Mouse (Mus musculus): ENCODE measurements around the gene Unc45b. TPM values are rescaled to one million over a fixed set of nuclear protein-coding genes. Genes with fewer than 3 reads are reported as not detected.
"Not testable (repeated sequence)": the region's sequence is repeated elsewhere in the genome, so short reads cannot be mapped to it uniquely, and the experiment has no call there.

Unc45b gene
- polyA plus RNA-seq, 1 experiment from 2014 or later: 14.5 TPM

- H3K9me3 ChIP-seq (ENCODE audit: control insufficient read depth, low read length): no peaks in the 10 kb centered on the region
- 42% methylated on average over 3 of the region's 3 CpGs for WGBS
- no peak overlapping the region for H3K4me2 ChIP-seq (ENCODE audit: low read depth, low read length)
- H3K27me3 ChIP-seq (ENCODE audit: control insufficient read depth, insufficient read depth, low read depth, low read length): peaks cover 31% of the 10 kb centered on the region
- no peak overlapping the region for H3K27ac ChIP-seq (ENCODE audit: low read length)
- H3K9ac ChIP-seq (ENCODE audit: low read length): no peak overlapping the region
- H3K4me1 ChIP-seq (replicated peaks; ENCODE audit: control insufficient read depth, insufficient read depth, low read length): peaks cover 5% of the 10 kb centered on the region
- no peaks in the 10 kb centered on the region for H3K36me3 ChIP-seq (ENCODE audit: control insufficient read depth, insufficient read depth, low read length)
- no peak for ATAC-seq (ENCODE audit: low read depth)
- no peak overlapping the region for H3K4me3 ChIP-seq (ENCODE audit: low read length)
Measured at GRCm38 (mm10) chr11:82929633-82929950, 19.2 kb downstream of the Unc45b start.

- not testable (repeated sequence) for H3K4me1 ChIP-seq (replicated peaks; ENCODE audit: control insufficient read depth, insufficient read depth, low read length); H3K36me3 ChIP-seq (ENCODE audit: control insufficient read depth, insufficient read depth, low read length); H3K27ac ChIP-seq (ENCODE audit: low read length); ATAC-seq (ENCODE audit: low read depth); H3K9me3 ChIP-seq (ENCODE audit: control insufficient read depth, low read length)
- Histone ChIP-seq H3K4me3 (ENCODE audit: low read length) (peak overlapping the region; percentile 54), H3K4me2 (ENCODE audit: low read depth, low read length) (peak overlapping the region; percentile 92), H3K27me3 (ENCODE audit: control insufficient read depth, insufficient read depth, low read depth, low read length) (peaks cover 36% of the 10 kb centered on the region), H3K9ac (ENCODE audit: low read length) (peak overlapping the region; percentile 20; the same call in 1 of the 2 replicates)
- WGBS: 3% methylated on average over 74 of the region's 85 CpGs
Measured at GRCm38 (mm10) chr11:82930391-82930955, 20.1 kb downstream of the Unc45b start.

- not testable (repeated sequence) for H3K27ac ChIP-seq (ENCODE audit: low read length); H3K36me3 ChIP-seq (ENCODE audit: control insufficient read depth, insufficient read depth, low read length); H3K4me1 ChIP-seq (replicated peaks; ENCODE audit: control insufficient read depth, insufficient read depth, low read length); H3K9me3 ChIP-seq (ENCODE audit: control insufficient read depth, low read length); ATAC-seq (ENCODE audit: low read depth)
- peaks cover 41% of the 10 kb centered on the region for H3K27me3 ChIP-seq (ENCODE audit: control insufficient read depth, insufficient read depth, low read depth, low read length)
- peak overlapping the region; percentile 92 for H3K4me2 ChIP-seq (ENCODE audit: low read depth, low read length)
- under 1% methylated on average over 36 of the region's 63 CpGs for WGBS
- H3K9ac ChIP-seq (ENCODE audit: low read length): peak overlapping the region; percentile 57
- peak overlapping the region; percentile 54 for H3K4me3 ChIP-seq (ENCODE audit: low read length)
Measured at GRCm38 (mm10) chr11:82931161-82931560, 20.8 kb downstream of the Unc45b start.

- peak overlapping the region; percentile 57 for H3K9ac ChIP-seq (ENCODE audit: low read length)
- peak overlapping the region; percentile 54 for H3K4me3 ChIP-seq (ENCODE audit: low read length)
- 2% methylated on average over 62 of the region's 119 CpGs for WGBS
- H3K36me3 ChIP-seq (ENCODE audit: control insufficient read depth, insufficient read depth, low read length); ATAC-seq (ENCODE audit: low read depth); H3K9me3 ChIP-seq (ENCODE audit: control insufficient read depth, low read length); H3K4me1 ChIP-seq (replicated peaks; ENCODE audit: control insufficient read depth, insufficient read depth, low read length): not testable (repeated sequence)
- peaks cover 41% of the 10 kb centered on the region for H3K27me3 ChIP-seq (ENCODE audit: control insufficient read depth, insufficient read depth, low read depth, low read length)
- 0 out of 2 replicates have a peak overlapping the region, but pooled peaks have one; percentile 17 for H3K27ac ChIP-seq (ENCODE audit: low read length)
- H3K4me2 ChIP-seq (ENCODE audit: low read depth, low read length): peak overlapping the region; percentile 92
Measured at GRCm38 (mm10) chr11:82931671-82932450, 21.5 kb downstream of the Unc45b start.

GRCm38 (mm10) chr11:82933186-82933585 is 22.8 kb downstream of the Unc45b start:
- ATAC-seq (ENCODE audit: low read depth): no peak
- Histone ChIP-seq H3K9ac (ENCODE audit: low read length) (peak overlapping the region; percentile 57), H3K27ac (ENCODE audit: low read length) (no peak overlapping the region), H3K4me1 (replicated peaks; ENCODE audit: control insufficient read depth, insufficient read depth, low read length) (peaks cover 5% of the 10 kb centered on the region), H3K4me3 (ENCODE audit: low read length) (peak overlapping the region; percentile 54), H3K27me3 (ENCODE audit: control insufficient read depth, insufficient read depth, low read depth, low read length) (peaks cover 36% of the 10 kb centered on the region), H3K4me2 (ENCODE audit: low read depth, low read length) (peak overlapping the region; percentile 92), H3K9me3 (ENCODE audit: control insufficient read depth, low read length) (no peaks in the 10 kb centered on the region), H3K36me3 (ENCODE audit: control insufficient read depth, insufficient read depth, low read length) (no peaks in the 10 kb centered on the region)
- 2% methylated on average over 27 of the region's 29 CpGs for WGBS

GRCm38 (mm10) chr11:82943336-82943735 is 33.0 kb downstream of the Unc45b start:
- WGBS: 60% methylated on average over 6 of the region's 6 CpGs
- ATAC-seq (ENCODE audit: low read depth): no peak
- H3K36me3 ChIP-seq (ENCODE audit: control insufficient read depth, insufficient read depth, low read length): no peaks in the 10 kb centered on the region

GRCm38 (mm10) chr11:82945636-82946035 is 35.3 kb downstream of the Unc45b start:
- Histone ChIP-seq H3K27me3 (ENCODE audit: control insufficient read depth, insufficient read depth, low read depth, low read length) (peaks cover 7% of the 10 kb centered on the region; the same call in 1 of the 2 replicates), H3K27ac (ENCODE audit: low read length) (no peak overlapping the region)
- 40% methylated on average over 2 of the region's 2 CpGs for WGBS

More at GRCm38 (mm10) chr11:82943336-82943735, 33.0 kb downstream of the Unc45b start:
- Histone ChIP-seq H3K27me3 (ENCODE audit: control insufficient read depth, insufficient read depth, low read depth, low read length) (no peaks in the 10 kb centered on the region), H3K4me2 (ENCODE audit: low read depth, low read length) (no peak overlapping the region), H3K4me3 (ENCODE audit: low read length) (no peak overlapping the region), H3K9ac (ENCODE audit: low read length) (no peak overlapping the region), H3K4me1 (replicated peaks; ENCODE audit: control insufficient read depth, insufficient read depth, low read length) (no peaks in the 10 kb centered on the region), H3K9me3 (ENCODE audit: control insufficient read depth, low read length) (no peaks in the 10 kb centered on the region), H3K27ac (ENCODE audit: low read length) (no peak overlapping the region)

GRCm38 (mm10) chr11:82947457-82947856 is 37.1 kb downstream of the Unc45b start:
- Histone ChIP-seq H3K4me3 (ENCODE audit: low read length) (no peak overlapping the region), H3K4me2 (ENCODE audit: low read depth, low read length) (no peak overlapping the region), H3K9me3 (ENCODE audit: control insufficient read depth, low read length) (no peaks in the 10 kb centered on the region), H3K27ac (ENCODE audit: low read length) (no peak overlapping the region), H3K36me3 (ENCODE audit: control insufficient read depth, insufficient read depth, low read length) (no peaks in the 10 kb centered on the region), H3K9ac (ENCODE audit: low read length) (no peak overlapping the region), H3K27me3 (ENCODE audit: control insufficient read depth, insufficient read depth, low read depth, low read length) (peaks cover 21% of the 10 kb centered on the region), H3K4me1 (replicated peaks; ENCODE audit: control insufficient read depth, insufficient read depth, low read length) (no peaks in the 10 kb centered on the region)
- no peak for ATAC-seq (ENCODE audit: low read depth)
- WGBS: 56% methylated on average over 4 of the region's 4 CpGs

More at GRCm38 (mm10) chr11:82945636-82946035, 35.3 kb downstream of the Unc45b start:
- no peaks in the 10 kb centered on the region for H3K9me3 ChIP-seq (ENCODE audit: control insufficient read depth, low read length)
- H3K9ac ChIP-seq (ENCODE audit: low read length): no peak overlapping the region
- no peaks in the 10 kb centered on the region for H3K36me3 ChIP-seq (ENCODE audit: control insufficient read depth, insufficient read depth, low read length)
- no peaks in the 10 kb centered on the region for H3K4me1 ChIP-seq (replicated peaks; ENCODE audit: control insufficient read depth, insufficient read depth, low read length)
- no peak for ATAC-seq (ENCODE audit: low read depth)
- H3K4me2 ChIP-seq (ENCODE audit: low read depth, low read length): no peak overlapping the region
- H3K4me3 ChIP-seq (ENCODE audit: low read length): no peak overlapping the region

- no peak for ATAC-seq (ENCODE audit: low read depth)
- H3K9me3 ChIP-seq (ENCODE audit: control insufficient read depth, low read length): no peaks in the 10 kb centered on the region
- no peak overlapping the region for H3K4me3 ChIP-seq (ENCODE audit: low read length)
- H3K27me3 ChIP-seq (ENCODE audit: control insufficient read depth, insufficient read depth, low read depth, low read length): peaks cover 28% of the 10 kb centered on the region
- H3K4me1 ChIP-seq (replicated peaks; ENCODE audit: control insufficient read depth, insufficient read depth, low read length): no peaks in the 10 kb centered on the region
- H3K9ac ChIP-seq (ENCODE audit: low read length): no peak overlapping the region
- no peak overlapping the region for H3K27ac ChIP-seq (ENCODE audit: low read length)
- H3K4me2 ChIP-seq (ENCODE audit: low read depth, low read length): no peak overlapping the region
- H3K36me3 ChIP-seq (ENCODE audit: control insufficient read depth, insufficient read depth, low read length): no peaks in the 10 kb centered on the region
- WGBS: 72% methylated on average over 9 of the region's 9 CpGs
Measured at GRCm38 (mm10) chr11:82949036-82949435, 38.7 kb downstream of the Unc45b start.
